Mouse (Mus musculus): ENCODE results near the gene Gpr132.

DNA sequence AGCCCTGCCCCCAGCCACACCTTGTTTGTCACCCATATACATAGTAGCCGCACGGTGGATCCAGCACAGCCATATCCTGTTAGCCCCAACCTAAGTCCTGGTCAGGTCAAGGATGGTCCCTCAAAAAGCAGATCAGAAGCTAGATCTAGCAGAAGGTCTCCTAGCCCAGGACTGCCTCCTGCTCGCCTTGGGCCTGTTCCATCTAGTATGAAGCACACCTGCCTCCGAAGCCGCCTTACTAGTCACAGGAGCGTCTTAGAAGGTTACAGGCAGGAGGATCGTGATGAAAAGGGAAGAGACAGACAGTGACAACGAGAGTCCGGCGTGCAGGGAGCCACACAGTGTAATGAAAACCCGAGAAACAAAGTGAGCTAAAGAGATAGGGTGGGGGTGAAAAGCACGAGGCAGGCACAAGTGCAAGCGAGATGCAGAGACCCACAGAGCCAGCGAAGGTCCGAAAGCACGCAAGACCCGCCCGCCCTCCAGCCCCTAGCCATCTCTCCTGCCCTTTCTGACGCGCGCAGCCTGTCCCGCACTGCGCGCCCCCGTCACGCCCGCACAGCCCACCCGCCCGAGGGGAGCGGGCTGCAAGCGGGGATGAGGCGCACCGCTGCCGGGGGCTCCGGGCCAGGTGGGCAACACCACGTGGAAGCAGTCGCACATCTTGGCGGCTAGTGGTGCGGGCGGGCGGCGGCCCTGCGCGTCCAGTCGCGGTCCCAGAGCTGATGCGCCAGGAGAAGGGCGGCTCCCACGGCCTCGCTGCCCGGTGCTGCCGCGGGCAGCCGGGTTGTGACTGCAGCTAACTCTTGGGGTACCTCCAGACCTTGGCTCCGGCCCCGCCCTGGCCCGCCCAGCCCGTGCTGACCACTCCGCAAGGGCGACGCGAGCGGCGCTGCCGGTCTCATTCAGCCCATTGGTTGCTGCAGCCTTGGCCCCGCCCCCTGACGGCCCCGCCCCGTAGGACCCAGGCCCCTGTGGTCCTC lies 65.9 kb downstream of the Gpr132 start, which contains the start of gene Ahnak2:
- TF ChIP-seq CTCF (IDR thresholded peaks at IDR 0.05; ENCODE audit: control insufficient read depth, insufficient read depth, low read length): no peak
- TF ChIP-seq POLR2A (IDR thresholded peaks at IDR 0.05; ENCODE audit: borderline replicate concordance, control insufficient read depth, low read depth, low read length): no peak

Measured in bone marrow, adult 2 months (tissue).